Mouse (Mus musculus) urinary bladder, postnatal 36 days (tissue): ENCODE results near the gene Riiad1.

Source experiments
- DNase-seq, 2 experiments: peaks; one replicate each; pipeline ENCODE4 v3.0.0; 2022; ENCODE audit warnings: low spot score in 2 of 2, mixed read lengths in 1 of 2

The Riiad1 gene

DNA sequence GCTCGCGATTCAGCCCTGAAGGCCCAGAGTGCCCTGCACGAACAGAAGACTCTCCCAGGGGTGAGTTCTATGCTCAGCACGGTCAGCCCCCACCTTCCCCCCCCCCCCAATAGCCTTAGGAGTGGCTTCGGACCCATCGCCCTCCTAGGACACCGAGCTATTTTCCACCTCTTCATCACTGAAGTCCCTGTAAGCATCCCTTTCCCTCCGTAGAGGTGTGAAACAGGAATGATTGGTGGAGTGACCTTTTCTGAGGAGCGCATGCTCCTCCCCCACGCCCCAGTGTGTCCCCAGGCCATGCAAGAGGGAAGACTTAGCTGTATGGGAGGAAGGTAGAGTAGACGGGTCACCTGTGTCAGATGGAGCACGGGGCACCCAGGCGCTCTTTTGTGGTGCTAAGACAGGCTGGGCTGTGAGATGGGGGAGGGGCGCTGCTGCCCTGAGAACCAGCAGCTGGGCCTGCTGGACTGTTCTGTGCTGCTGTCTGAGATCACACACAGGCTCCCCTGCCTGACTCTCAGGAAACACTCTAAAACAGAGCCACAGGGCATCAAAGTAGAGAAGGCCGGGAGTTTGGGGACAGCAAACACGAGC, at the start of gene Riiad1:
TSS of gene Riiad1 (minus strand) at position 51 of the 594 bp plus-strand sequence.
- DNase-seq: no peak

DNA sequence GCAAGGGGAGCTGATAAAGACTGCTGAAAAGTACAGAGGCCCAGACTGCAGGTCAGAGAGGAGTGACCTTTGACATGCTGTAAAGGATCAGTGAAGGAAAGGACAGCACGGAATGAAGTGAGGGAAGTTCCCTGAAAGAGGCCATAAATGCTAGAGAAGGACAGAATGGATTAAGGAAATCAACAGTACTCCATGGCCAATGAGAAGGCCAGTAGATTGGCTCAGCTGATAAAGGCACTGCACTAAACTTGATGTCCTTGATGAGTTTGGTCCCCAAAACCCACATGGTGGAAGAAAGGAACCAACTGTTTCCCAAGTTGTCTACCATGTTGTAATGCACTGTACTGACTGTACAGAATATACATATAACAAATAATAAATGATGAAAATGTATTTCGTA, 46.6 kb upstream of the Riiad1 start:
- DNase-seq: no peak

DNA sequence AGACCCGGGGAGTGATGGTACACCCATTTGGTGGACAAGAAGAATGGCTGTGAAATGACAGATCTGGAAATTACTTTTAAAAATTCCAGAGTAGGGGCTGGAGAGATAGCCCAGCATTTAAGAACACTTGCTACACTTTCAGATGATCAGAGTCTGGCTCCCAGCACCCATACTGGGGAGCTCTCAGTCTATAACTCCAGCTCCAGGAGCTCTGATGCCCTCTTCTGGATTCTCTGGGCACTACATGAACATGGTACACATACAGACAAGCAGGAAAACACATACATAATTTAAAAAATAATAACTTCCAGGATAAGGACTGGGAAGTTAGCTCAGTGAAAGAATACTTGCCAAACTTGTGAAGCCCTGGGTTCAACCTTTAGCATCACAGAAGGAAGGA, 26.5 kb upstream of the Riiad1 start:
- DNase-seq: no peak

DNA sequence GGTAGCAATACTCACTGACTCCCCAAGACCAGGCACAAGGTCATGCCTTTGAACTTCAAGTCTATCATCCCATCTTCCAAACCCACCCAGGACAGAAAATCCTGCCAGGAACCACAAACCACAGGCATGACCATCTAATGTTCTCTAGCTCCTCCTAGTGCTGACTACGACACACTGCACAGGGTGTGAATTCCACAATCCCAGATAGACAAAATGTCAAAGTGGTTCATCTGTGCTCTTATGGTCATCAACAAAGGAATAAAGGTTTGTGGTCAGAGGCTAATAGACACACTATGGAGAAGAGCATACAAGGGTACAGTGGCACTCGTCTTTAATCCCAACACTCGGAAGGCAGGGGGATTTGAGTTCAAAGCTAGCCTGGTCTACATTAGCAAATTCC, 22.1 kb upstream of the Riiad1 start:
- peak in 1 of 2 experiments; percentile 22 for DNase-seq

DNA sequence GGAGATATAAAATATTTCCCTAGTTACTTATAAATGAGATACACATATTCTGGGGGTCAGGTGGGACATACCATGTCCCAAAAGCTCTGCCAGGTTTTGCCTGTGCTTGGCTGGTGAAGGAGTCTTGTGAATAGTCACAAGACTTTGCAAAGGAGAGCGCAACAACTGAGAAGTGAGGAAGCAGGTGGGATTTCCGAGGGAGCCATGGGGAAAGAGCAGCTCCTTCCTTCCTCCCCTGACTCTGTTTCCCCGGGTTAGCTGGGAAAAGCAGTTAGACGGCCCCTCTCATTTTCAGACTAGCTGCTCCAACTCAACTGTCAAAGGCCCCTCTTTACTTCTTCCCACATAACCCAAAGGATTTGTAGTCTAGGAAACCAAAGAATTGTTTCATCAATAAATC, 17.0 kb upstream of the Riiad1 start:
- DNase-seq: no peak

DNA sequence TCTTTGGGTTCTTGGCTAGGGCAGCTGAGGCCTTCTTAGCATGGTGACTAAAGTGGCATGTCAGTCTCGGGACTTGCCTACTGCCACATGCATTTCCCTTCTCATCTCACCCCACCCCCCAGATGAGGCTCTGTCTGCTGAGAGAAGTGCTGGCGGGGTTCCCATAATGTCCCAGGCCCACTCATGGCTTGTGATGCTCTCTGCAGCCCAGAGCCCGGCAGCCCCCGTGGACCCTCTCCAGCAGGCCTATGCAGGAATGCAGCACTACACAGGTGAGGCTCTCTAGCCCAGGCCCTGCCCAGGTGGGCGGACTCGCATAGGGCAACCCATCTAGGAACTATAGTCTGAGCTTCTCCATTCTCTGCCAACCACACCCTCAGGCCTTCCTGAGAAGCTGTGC, 7.4 kb upstream of the Riiad1 start:
- DNase-seq: no peak

DNA sequence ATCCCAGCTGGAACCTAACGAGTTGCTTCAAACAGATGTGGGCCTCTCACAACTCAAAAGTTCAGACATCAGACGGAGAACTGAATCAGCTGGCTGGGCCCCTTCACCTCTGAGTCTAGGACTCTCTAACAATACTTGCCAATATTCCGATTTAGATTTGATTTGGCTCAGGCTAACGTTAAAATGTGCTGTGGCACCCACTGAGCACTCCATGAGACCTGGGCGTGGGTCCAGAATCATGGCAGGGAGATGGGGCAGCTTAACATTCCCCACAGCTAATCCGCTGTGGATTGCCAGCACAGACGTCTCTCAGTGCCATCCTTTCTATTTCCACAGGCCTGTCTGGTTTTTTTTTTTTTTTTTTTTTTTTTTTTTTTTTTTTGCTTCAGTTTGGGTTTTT, 5.8 kb upstream of the Riiad1 start:
- DNase-seq: no peak

DNA sequence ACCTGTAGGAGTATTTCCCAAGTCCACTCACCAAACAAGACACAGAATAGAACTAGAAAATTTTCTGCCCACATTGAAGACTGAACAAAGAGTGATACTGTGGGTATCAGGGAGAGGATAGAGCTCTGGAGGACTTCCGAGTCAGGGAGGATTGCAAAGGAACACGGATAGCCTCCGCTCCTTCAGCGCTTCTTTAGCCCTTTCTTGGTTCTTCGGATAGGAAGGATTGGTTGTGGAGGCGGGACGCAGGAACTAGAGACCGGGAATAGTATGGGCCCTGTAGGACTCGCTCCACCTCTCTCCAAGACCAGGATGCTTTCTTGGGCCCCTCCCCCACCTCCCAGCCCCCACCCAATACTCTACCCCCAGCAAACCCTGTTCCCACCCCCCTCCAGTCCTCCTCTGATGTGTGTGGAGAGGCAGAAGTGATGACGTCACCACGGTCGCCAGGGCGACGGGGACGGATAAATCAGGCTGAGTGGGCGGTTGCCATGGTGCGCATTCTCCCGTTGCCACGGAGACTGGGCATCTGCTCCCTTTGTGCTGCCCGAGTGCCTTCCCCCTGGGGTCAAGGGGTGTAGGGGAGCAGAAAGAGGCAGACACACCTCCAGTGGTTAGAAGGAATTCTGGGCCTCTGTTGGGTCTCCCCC, 3.8 kb upstream of the Riiad1 start:
- no peak for DNase-seq

DNA sequence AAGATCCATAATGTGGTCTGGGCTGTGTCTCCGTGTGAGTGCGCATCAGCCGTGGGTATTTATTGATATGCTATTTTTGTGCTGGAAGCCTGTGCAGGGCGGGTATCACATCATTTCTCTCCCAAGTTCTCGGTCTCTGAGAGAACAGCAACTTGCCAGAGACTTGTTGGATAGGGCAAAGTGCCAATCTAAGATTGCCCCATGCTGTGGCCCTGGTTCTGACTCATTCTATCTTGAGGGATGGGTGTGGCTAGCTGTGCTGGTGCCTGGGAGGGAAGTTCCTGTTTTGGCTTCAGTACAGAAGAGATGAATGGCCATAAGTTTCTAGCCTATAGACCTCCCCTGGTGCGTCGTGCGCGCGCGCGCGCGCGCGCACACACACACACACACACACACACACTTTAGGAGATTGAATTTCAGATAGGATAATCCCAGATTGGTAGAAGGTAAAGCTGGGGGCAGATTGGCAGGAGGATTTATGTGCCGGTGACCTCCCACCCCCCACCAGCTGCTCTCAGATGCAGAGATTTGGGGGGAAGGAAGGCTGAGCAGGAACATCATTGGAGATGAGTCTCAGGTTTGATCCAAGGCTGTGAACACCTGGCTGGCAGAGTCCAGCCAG, 2.7 kb upstream of the Riiad1 start:
- peak; percentile 62 to 65 for DNase-seq

DNA sequence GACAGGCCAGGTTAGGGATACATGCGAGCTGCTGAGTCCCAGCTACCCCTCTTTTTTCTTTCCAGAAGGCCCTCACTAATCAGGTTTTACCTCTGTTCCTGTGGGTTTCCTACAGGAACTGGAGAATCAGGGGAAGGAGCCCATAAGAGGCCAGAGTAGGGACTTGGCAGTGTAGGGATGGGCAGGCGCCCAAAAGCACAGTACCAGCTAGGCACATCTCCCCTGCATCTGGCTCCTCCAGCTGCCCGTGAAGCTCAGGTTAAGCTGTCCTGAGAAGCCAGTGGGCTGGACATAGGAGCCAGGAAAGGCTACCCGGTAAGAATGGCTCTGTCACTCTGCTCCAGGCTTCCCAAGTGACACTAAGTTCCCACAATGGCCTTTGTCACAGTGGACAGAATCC, 1.3 kb upstream of the Riiad1 start:
- DNase-seq: no peak

DNA sequence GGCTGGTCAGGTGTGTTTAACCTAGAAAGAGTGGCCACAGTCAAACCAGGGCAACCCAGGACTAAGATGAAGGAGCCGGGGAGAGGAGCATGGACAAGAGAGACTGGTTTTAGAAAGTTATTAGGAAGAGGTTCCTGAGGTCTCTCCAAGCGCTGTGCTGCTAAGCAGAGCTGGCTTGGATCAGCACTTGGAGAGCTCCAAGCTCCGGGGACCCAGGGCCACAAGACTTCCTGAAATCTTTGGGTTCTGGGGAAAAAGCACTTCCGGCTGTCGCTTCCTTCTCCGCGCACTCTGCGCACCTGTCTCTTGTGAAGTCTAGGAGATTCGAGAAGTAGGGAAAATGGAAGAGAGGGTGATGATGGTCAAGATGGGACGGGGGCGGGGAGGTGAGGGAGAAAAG, 577 bp downstream of the Riiad1 start:
- no peak for DNase-seq

DNA sequence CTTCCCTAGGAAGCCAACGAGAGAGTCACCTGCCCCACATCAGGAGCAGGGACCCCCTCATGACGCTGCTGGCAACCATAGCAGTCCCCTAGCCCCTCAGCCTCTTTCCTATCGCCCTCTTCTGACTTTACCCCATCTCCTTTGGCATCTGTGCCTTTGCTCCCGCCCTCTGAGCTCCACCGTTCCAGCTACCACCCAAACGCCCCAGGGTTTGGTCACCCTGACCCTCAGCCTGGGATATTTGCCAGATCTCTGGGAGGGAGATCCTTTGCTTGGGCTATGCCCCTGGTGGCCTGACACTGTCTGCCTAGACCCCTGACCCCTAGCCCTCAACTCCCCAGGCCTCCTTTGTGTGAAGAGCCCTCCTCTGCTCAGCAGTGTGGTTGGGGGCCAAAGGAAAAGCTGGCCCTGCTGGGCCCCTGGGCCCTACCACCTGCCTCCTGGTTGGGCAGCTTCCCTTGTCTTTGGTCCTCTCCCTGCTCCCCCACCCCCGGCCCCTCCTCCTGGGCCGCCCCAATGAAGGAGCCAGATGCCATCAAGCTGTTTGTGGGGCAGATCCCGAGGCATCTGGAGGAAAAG, 1.5 kb downstream of the Riiad1 start:
- DNase-seq: no peak

DNA sequence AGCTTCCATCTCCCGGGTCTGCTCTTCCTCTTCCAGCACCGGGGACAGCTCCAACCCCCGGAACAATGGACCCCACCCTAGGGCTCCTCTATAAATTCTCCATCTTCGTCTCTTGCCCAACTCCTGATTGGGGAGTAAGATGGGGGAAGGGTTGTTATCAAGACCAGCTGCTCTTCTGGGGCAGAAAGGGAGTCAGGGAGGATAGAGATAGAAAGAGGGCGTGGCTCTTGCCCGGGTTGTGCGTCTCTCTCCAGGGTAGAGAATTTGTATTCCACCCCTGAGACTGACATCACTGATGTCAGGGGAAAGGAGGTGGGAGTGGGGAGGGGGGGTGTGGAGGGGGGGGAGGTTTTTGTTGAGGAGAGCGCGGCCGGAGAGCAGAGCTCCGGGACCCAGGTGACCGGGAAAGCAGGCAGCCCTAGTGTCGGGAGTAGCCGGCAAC, 2.1 kb downstream of the Riiad1 start, which contains the start of gene Celf3:
TSS of gene Celf3 (plus strand) at position 315 of the 442 bp plus-strand sequence.
- no peak for DNase-seq

DNA sequence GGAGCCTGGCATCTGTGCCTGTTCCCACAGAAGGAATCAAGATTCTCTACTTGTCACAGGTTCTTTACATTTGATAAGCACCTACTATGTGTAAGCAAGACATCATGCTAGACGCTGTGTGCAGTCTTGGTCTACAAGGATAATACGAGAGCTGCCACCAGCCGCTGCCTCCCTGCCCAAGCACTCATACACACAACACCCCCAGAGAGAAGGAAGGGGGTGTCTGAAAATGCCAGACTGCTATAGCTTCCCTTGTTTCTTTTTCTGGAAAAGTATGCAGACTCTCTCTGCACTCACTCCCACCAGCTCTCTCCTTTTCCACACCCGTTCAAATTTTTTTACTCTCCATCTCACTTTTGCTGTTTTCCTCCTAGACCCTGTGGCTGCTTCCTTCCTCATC, 2.7 kb downstream of the Riiad1 start:
- DNase-seq: no peak

DNA sequence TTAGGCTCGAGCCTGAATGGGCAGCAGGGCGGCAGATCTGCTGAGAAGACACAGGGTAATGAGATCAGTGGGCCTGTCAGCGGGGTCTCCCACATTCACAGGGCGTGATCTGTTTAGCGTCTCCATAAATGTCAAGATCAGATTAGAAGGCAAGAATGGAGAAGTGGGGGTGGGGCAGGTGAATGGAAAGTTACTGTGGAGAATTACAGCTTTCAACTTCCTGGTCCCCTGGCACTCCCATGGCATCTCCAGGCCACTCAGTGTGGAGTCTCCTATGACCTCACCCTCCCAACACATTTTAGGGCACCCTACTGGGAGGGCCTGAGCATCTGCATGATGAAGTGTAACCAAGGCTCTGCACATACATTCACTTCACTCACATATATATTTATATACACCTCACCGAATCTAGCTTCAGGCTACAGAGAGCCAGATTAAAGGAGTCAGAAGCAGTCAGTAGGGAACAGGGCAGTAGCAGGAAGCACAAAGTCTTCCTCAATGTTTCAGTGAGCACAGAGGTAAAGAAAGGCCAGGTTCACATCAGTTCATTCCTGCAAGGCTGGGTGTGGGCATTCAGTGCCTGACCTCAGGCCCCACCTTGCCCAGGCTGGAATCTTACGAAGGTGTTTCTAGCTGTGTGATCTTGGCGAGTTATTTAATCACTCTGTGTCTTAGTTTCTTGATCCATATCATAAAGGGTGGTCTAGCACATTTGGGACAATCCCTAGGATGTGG, 3.7 kb downstream of the Riiad1 start:
- peak in 1 of 2 experiments; percentile 15 for DNase-seq

DNA sequence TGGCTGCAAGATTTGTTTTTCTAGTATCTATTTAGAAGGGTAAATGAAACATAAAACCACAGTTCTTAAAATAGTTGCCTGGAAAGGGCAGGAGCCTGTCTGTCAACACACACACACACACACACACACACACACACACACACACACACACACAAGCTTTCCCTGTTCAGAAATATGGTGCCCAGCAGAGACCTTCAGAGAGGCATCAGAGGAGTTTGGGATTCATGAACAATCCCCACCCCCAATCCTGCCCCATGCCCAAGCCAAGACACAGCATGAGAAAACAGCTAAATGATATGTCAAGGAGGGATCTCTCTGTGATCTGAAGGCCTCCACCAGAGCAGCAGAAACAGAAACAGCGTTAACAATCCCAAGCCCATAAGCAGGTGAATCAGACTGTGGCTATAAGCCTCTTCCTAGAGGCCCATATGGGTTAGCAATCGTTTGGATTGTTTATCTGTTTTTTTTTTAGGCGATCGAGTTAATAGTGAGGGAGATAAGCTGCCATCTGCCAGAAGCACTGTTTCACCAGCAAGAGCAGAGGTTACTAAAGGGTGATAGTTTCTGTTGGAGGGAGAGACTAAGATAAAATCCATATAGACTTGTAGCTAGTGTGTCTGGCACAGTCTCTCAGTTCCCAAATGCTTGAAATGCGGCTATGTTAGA, 6.4 kb downstream of the Riiad1 start:
- no peak for DNase-seq

DNA sequence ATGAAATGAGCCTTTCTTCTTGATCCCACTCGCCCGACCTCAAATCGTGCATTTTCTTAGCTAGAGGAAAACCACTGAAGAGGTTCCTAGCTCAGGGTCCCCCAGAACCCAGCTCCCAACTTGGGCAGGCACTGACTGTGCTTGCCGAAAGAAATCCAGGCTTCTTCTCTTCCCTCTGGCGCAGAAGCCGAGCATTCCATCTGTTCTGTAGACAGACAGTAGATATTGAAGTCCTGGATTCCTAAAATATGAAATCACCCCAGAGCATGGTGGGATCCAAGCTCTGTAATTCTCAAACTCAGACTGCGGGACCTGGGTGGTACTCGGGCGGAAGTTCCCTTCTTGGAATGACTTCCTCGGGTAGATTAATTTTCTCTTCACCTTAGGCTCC, 7.0 kb downstream of the Riiad1 start:
- no peak for DNase-seq

DNA sequence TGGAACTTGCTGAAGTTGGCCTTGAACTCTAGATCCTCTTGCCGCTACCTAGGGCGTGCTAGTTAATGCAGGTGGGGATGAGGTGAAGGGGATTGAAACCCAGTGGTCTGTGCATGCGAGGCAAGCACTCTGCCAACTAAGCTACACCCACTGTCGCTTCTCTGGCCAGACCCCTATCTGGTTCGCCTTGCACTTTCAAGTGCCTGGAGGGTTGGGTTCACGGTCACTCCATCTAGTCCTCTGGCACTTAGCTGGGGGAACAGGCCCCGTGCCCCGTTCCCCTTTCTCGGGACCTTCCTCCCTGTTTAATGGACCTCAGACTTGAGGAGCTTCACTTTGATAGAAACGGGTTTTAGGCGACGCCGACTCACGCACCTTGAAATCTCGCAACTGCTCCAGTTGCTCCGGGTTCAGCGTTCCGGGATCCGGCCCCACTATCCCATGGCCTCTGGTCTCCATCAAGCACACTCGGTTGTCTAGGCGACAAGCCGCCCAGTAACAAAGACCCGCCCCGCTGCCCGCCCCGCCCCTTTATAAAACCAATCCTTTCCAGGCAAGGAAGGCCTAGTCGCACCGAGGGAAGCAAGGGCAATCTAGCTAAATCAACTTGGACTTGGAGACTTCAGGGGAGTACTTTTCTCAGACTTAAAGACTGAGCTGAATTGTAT, 7.6 kb downstream of the Riiad1 start:
- peak in 1 of 2 experiments; percentile 18 for DNase-seq

DNA sequence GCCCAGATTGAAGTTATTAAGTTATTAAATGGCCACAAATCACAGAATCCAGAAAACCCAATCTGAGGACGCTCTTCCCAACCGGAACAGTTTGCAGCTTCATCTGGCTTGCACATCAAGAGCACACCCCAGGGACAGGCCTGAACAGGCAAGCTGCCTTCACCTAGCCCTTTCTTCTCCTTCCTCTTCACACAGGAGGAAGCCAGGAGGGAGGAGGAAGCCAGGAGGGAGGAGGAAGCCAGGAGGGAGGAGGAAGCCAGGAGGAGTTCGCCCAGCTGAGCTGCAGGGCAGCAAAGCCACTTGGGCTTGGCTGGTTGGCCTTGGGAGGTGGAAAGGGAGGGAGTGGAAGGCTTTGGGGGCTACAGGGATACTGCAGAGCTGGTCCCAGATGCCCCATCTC, 11.2 kb downstream of the Riiad1 start:
- DNase-seq: peak in 1 of 2 experiments; percentile 47

DNA sequence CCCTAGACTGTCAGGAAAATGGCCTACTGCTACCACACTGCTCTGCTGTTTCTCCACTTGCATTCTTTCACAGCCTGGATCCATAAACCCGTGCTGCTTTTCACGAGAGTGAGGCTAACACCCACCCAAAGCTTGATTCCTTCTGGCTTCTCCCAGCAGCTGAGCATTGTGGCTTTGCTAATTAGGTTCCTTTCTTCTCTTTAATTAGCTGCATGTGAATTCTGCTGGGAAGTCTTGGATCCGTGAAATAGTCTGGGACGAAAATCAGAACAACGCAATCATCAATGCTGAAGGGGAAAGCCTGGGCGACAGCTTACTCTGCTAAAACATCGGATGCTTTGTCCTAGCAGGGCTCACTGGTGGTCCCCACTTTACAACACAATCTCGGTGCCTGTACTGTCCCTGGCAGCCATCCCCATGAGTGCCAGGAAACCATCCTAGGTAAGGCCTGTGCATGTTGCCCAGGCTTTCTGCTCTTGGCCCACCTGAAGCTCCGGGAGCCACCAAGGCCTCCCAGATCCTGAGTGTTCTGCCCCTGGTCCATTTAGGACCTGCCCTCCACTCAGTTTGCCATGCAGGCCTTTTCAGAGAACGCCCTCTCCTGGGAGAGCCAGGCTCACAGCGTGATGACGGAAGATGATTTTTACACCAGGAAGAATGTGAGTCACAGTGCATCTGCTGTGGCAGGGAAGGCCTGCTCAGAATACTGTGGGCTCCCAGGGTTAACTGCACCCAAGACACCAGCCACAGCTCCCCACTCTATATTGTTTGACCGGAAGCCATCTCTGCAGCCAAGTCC, 14.3 kb downstream of the Riiad1 start:
- DNase-seq: no peak
